Mouse (Mus musculus) heart, adult 2 months (tissue): ENCODE measurements around the gene Hoxc4. TPM values are rescaled to one million over a fixed set of nuclear protein-coding genes. Genes with fewer than 3 reads are reported as not detected.

ENCODE experiments used
- DNase-seq, 2 experiments: peaks; one replicate each; pipeline ENCODE4 v3.0.0; 2021
- H3K27ac ChIP-seq: fragments of 200-600 bp; 2 replicates; pipeline ENCODE4 v1.8.1; 2022
- H3K27me3 ChIP-seq: fragments of 200-500 bp; 2 replicates; pipeline ENCODE4 v1.6.1; 2012; ENCODE audit warnings: mild to moderate bottlenecking, low read length, inconsistent platforms, mixed read lengths; ENCODE audit not compliant: control insufficient read depth, insufficient read depth
- H3K36me3 ChIP-seq: fragments of 200-500 bp; 2 replicates; pipeline ENCODE4 v1.6.1; 2012; ENCODE audit warnings: low read length, inconsistent platforms; ENCODE audit not compliant: control insufficient read depth, insufficient read depth
- H3K4me1 ChIP-seq: fragments of 200-500 bp; 2 replicates; pipeline ENCODE4 v1.6.1; 2011; ENCODE audit warnings: low read length; ENCODE audit not compliant: control insufficient read depth, insufficient read depth
- H3K4me3 ChIP-seq: fragments of 200-600 bp; 2 replicates; pipeline ENCODE4 v1.8.1; 2022
- H3K79me2 ChIP-seq: fragments of 200-500 bp; replicated peaks from 2 replicates; pipeline ENCODE4 v1.6.1; 2012; ENCODE audit warnings: mild to moderate bottlenecking, inconsistent platforms, low read length, moderate library complexity, mixed read lengths; ENCODE audit not compliant: control insufficient read depth, insufficient read depth
- H3K9ac ChIP-seq: fragments of 200-500 bp; 2 replicates; pipeline ENCODE4 v1.6.1; 2012; ENCODE audit warnings: low read depth, mild to moderate bottlenecking, control low read depth, inconsistent platforms, low read length, mixed read lengths
- CTCF ChIP-seq: fragments of 200-600 bp; IDR thresholded peaks from 2 replicates; pipeline ENCODE4 v1.8.1; 2022; ENCODE audit warnings: antibody characterized with exemption, mild to moderate bottlenecking, moderate library complexity
- EP300 ChIP-seq: fragments of 200-500 bp; IDR thresholded peaks from 2 replicates; pipeline ENCODE4 v1.6.1; 2011; ENCODE audit warnings: low read depth, low read length, control low read depth; ENCODE audit not compliant: insufficient read depth
- POLR2A ChIP-seq: fragments of 200-500 bp; IDR thresholded peaks from 2 replicates; pipeline ENCODE4 v1.6.1; 2011; ENCODE audit warnings: mild to moderate bottlenecking, low read depth, low read length, control low read depth; ENCODE audit not compliant: insufficient read depth
- WGBS: fragments of 180-500 bp; shearing (Covaris S2); methylation state at CpG from one replicate; pipeline ENCODE4 v1.1.7; 2018; 5-methylcytosine and 5-hydroxymethylcytosine counted together
- intact Hi-C: fragments of 180-260 bp; cut with DNase I; formaldehyde crosslinking; loops from one replicate; pipeline ENCODE4 v1.15.1; 2025
- polyA plus RNA-seq: library from polyadenylated mRNA; depleted of rRNA; stranded (reverse); fragments of >200 nt; gene quantifications from 2 replicates; pipeline ENCODE4 v1.2.3, GENCODE M21; 2012
- total RNA-seq, 2 experiments: library from RNA; stranded (reverse); gene quantifications; 2 replicates each; pipeline ENCODE4 v1.2.3; 2021

Hoxc4 gene
- total and polyA plus RNA-seq, 3 experiments: 0.10 TPM; not detected in 2

DNA sequence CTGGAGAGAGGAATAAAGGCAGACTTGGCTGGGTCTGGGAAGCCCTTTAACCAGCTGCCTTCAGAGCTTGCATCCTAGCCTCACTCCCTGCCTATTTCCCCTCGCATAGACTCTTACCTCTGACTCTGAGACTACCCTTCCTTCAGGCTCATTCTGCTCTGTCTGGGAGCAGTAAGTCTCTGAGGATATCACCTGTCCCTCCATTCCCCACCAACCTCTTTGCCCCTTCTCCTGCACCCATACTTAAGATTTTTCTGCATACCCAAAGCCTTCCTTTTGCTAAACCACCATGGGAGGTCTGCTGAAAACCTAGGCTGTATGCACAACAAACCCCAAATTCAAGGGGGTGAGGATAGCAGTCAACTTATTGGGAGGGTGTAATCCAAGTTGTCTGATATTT, 38.8 kb upstream of the Hoxc4 start:
- 5% methylated on average over 1 of the region's 1 CpGs for WGBS
- Histone ChIP-seq H3K36me3 (no peaks in the 10 kb centered on the region), H3K27me3 (peaks cover 30% of the 10 kb centered on the region), H3K4me3 (no peak overlapping the region), H3K9ac (no peak overlapping the region), H3K4me1 (no peaks in the 10 kb centered on the region), H3K27ac (no peak overlapping the region), H3K79me2 (no peaks in the 10 kb centered on the region)
- DNase-seq: no peak
- intact Hi-C loops: loop anchor here (10.0 kb wide), 1 partner anchor 325 kb away; no protein-coding TSS in a partner anchor
- TF ChIP-seq POLR2A: no peak
- TF ChIP-seq EP300: no peak
- no peak for TF ChIP-seq CTCF

- H3K27ac ChIP-seq: no peak overlapping the region
- H3K9ac ChIP-seq: no peak overlapping the region
- no peak overlapping the region for H3K4me3 ChIP-seq
- no peak for DNase-seq
- TF ChIP-seq EP300 (no peak), POLR2A (no peak), CTCF (no peak)
- H3K4me1 ChIP-seq: no peaks in the 10 kb centered on the region
- H3K27me3 ChIP-seq: peaks cover 30% of the 10 kb centered on the region
- intact Hi-C loops: loop anchor here (10.0 kb wide), 1 partner anchor 324 kb away; no protein-coding TSS in a partner anchor
- WGBS: 5% methylated on average over 11 of the region's 11 CpGs
- no peaks in the 10 kb centered on the region for H3K36me3 ChIP-seq
- no peaks in the 10 kb centered on the region for H3K79me2 ChIP-seq
Measured at GRCm38 (mm10) chr15:102980352-102980751, 38.4 kb upstream of the Hoxc4 start.

- Histone ChIP-seq H3K9ac (no peak overlapping the region), H3K4me1 (no peaks in the 10 kb centered on the region), H3K27me3 (peaks cover 27% of the 10 kb centered on the region), H3K4me3 (no peak overlapping the region), H3K79me2 (no peaks in the 10 kb centered on the region), H3K36me3 (no peaks in the 10 kb centered on the region), H3K27ac (no peak overlapping the region)
- intact Hi-C loops: loop anchor here (10.0 kb wide), 1 partner anchor 324 kb away; no protein-coding TSS in a partner anchor
- no peak for DNase-seq
- no peak for TF ChIP-seq POLR2A
- TF ChIP-seq EP300: no peak
- no peak for TF ChIP-seq CTCF
- whole genome bisulfite sequencing: 3% methylated on average over 14 of the region's 14 CpGs
Measured at GRCm38 (mm10) chr15:102980912-102981311, 37.8 kb upstream of the Hoxc4 start.

GRCm38 (mm10) chr15:102981379-102982288, 37.1 kb upstream of the Hoxc4 start:
- intact Hi-C loops: loop anchor here (10.0 kb wide), 1 partner anchor 323 kb away; no protein-coding TSS in a partner anchor
- WGBS: 2% methylated on average over 88 of the region's 88 CpGs
- peaks cover 25% of the 10 kb centered on the region for H3K27me3 ChIP-seq
- no peaks in the 10 kb centered on the region for H3K4me1 ChIP-seq
- no peak overlapping the region for H3K27ac ChIP-seq
- no peaks in the 10 kb centered on the region for H3K79me2 ChIP-seq
- H3K36me3 ChIP-seq: no peaks in the 10 kb centered on the region
- peak overlapping the region; percentile 9; the same call in 1 of the 2 replicates for H3K4me3 ChIP-seq
- peak in 1 of 2 experiments; percentile 46 for DNase-seq
- no peak for TF ChIP-seq EP300
- TF ChIP-seq CTCF: no peak
- TF ChIP-seq POLR2A: no peak
- no peak overlapping the region for H3K9ac ChIP-seq

GRCm38 (mm10) chr15:102983716-102984115, 35.0 kb upstream of the Hoxc4 start:
- TF ChIP-seq CTCF: no peak
- no peak for TF ChIP-seq POLR2A
- TF ChIP-seq EP300: no peak
- H3K4me1 ChIP-seq: no peaks in the 10 kb centered on the region
- H3K9ac ChIP-seq: no peak overlapping the region
- H3K79me2 ChIP-seq: no peaks in the 10 kb centered on the region
- no peak overlapping the region for H3K27ac ChIP-seq
- no peak for DNase-seq
- no peak overlapping the region for H3K4me3 ChIP-seq
- 4% methylated on average over 12 of the region's 12 CpGs for WGBS
- H3K36me3 ChIP-seq: no peaks in the 10 kb centered on the region
- H3K27me3 ChIP-seq: peaks cover 28% of the 10 kb centered on the region
- intact Hi-C loops: loop anchor here (10.0 kb wide), 1 partner anchor 321 kb away; no protein-coding TSS in a partner anchor

DNA sequence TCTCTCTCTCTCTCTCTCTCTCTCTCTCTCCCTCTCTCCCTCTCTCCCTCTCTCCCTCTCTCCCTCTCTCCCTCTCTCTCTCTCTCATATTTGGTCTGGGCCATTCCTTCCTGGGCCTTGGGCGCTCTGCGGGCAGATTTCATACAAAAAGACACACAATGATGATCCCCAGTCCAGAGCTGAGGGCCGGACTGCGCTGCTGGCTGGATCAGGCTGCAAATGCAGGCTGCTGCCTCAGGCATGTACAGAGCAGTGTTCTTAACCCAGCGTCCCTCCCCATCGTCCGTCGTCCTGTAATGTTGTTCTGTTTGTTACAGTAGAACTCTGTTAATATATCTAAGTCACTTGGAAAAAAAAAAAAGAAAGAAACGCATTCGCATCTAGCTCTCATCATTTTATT, 34.2 kb upstream of the Hoxc4 start:
- Histone ChIP-seq H3K27ac (no peak overlapping the region), H3K4me1 (no peaks in the 10 kb centered on the region), H3K79me2 (no peaks in the 10 kb centered on the region), H3K4me3 (no peak overlapping the region), H3K36me3 (no peaks in the 10 kb centered on the region), H3K27me3 (peaks cover 28% of the 10 kb centered on the region), H3K9ac (no peak overlapping the region)
- TF ChIP-seq POLR2A (no peak), CTCF (no peak), EP300 (no peak)
- 5% methylated on average over 10 of the region's 10 CpGs for WGBS
- intact Hi-C loops: loop anchor here (10.0 kb wide), 1 partner anchor 320 kb away; no protein-coding TSS in a partner anchor
- DNase-seq: no peak
